Mouse (Mus musculus) brain, adult 2 months (tissue): ENCODE data around the gene Nkx2-5.

Experiments used
- DNase-seq: peaks from one replicate; pipeline ENCODE4 v3.0.0; 2011; ENCODE audit warnings: low read depth, low spot score

Nkx2-5 gene

DNA sequence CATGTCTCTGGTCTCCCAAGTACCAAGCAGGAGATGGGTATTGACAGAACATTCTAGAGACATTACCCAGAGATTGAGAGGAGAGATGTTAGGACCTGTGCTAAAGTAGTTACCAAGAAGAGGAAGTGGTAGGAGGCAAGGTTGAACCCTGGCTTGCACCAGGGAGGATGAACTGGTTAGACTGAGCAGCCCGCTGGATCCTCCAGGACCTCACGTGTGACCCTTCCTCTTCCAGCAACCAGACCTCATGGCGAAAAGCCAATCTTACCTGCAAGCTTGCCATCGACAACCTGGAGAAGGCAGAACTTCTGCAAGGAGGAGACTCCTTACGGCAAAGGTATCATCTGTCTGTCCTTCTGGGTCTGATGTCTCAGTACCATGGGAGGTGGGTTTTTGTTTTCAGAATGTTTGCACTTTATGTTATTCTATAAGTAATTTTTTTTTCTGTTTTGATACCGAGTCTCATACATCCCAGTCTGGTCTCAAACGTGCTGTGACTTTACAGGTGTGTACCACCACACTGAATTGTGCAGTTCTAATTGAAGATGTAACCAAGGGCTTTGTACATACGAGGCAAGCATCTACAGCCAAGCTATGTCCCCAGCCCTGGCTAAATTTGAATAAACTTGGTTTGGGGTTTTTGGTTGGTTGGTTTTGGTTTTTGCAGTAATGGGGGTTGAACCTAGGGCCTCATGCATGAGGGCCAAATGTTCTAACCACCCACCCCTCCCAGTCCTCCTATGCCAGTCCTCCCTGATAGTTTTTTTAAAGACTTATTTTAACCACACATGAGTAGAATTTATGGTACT is 55.1 kb downstream of the Nkx2-5 start:
- DNase-seq: no peak

DNA sequence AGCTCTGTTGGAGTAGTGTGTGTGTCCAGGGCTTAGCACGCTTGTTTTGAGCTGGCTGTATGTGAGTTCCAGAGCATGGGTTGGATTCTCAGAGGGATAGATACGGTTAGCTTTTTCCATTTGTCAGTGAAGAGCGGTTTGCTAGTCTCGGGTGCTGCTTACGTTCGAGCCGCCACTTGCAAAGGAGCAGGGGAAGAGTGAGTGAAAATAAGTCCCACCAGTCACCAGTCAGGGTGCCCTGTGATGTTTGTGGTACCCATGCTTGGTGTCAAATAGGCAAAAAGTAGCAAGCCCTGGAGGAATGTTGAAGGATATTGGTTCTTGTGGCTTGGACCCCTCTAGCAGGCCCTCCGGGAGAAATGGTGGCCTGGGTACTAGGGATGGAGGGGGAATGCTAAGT is 55.8 kb downstream of the Nkx2-5 start:
- no peak for DNase-seq
